In the genomic region with DNA sequence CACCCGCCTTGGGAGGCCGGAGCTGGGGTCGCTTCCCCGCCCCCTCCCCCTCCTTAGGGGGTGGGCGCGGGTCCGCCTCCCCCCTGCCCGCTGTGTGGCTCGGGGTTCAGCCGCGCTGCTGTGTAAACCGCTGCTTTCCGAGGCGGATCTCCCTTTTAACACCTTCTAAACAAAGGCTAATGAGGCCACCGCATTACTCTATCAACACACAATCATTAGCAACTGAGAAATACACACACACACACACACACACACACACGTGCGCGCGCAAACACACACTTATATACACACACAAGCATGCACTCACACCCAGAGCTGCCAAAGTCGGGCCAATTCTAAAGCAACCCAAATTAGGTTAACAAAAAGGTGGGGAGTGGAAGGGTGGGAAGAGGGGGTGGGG, we compare ENCODE assay signal across 20 mouse cellular contexts. TPM values are rescaled to one million over a fixed set of nuclear protein-coding genes. Genes with fewer than 3 reads are reported as not detected.
DNase-seq lines count a peak whose midpoint lies in the region; ATAC-seq lines count a peak whose summit lies in the region.
"Had no signal": no experiment of that assay in that cellular context is flagged by ENCODE, and none has a peak within 500 bp of the region (broad histone marks: within the 10 kb centered on the region; RNA-seq: fewer than 3 reads in every experiment).

No protein-coding gene starts in this region.

- intact Hi-C loops in left cerebral cortex, postnatal 10 days (cut with DNase I) = no loop called here

- peak overlapping the region; percentile 28 for H3K4me3 ChIP-seq in forebrain, embryonic 12.5 days (replicated peaks)
- H3K4me3 ChIP-seq in hindbrain, embryonic 15.5 days = peak overlapping the region; percentile 39
- H3K4me3 ChIP-seq in midbrain, embryonic 15.5 days = peak overlapping the region; percentile 36
- H3K4me3 ChIP-seq in intestine, embryonic 15.5 days (replicated peaks) = no peak overlapping the region
- H3K4me3 ChIP-seq: gastrocnemius, adult 2 months; liver, embryonic 13.5 days had no signal

- H3K27ac ChIP-seq in forebrain, embryonic 12.5 days = peak overlapping the region; percentile 61
- peak overlapping the region; percentile 93 for H3K27ac ChIP-seq in hindbrain, embryonic 15.5 days (replicated peaks)
- H3K27ac ChIP-seq in midbrain, embryonic 15.5 days = peak overlapping the region; percentile 88
- no peak overlapping the region for H3K27ac ChIP-seq in intestine, embryonic 15.5 days
- H3K27ac ChIP-seq: gastrocnemius, adult 2 months; liver, embryonic 13.5 days had no signal

- peaks cover 95% of the 10 kb centered on the region for H3K27me3 ChIP-seq in forebrain, embryonic 12.5 days
- peaks cover 40% of the 10 kb centered on the region for H3K27me3 ChIP-seq in hindbrain, embryonic 15.5 days
- H3K27me3 ChIP-seq in midbrain, embryonic 15.5 days (replicated peaks) = peaks cover 47% of the 10 kb centered on the region
- H3K27me3 ChIP-seq in intestine, embryonic 15.5 days (replicated peaks) = peaks cover 86% of the 10 kb centered on the region

- ATAC-seq in forebrain, embryonic 12.5 days (ENCODE audit: low FRiP score) = no peak
- ATAC-seq in hindbrain, embryonic 15.5 days (ENCODE audit: low FRiP score, low read depth) = peak; percentile 44
- no peak for ATAC-seq in midbrain, embryonic 15.5 days (replicated peaks)
- ATAC-seq in intestine, embryonic 15.5 days = no peak
- ATAC-seq: lung, postnatal 0 days had no signal

- no peaks in the 10 kb centered on the region for H3K36me3 ChIP-seq in forebrain, embryonic 12.5 days (replicated peaks)
- H3K36me3 ChIP-seq in hindbrain, embryonic 15.5 days = no peaks in the 10 kb centered on the region
- no peaks in the 10 kb centered on the region for H3K36me3 ChIP-seq in midbrain, embryonic 15.5 days (replicated peaks)
- H3K36me3 ChIP-seq in intestine, embryonic 15.5 days = no peaks in the 10 kb centered on the region
- H3K36me3 ChIP-seq: liver, embryonic 13.5 days had no signal

- 0% methylated on average over 15 of the region's 20 CpGs for WGBS in forebrain, embryonic 12.5 days
- under 1% methylated on average over 18 of the region's 20 CpGs for WGBS in hindbrain, embryonic 15.5 days
- WGBS in midbrain, embryonic 15.5 days = 0% methylated on average over 20 of the region's 20 CpGs
- 0% methylated on average over 16 of the region's 20 CpGs for WGBS in intestine, embryonic 15.5 days

- H3K4me2 ChIP-seq in forebrain, embryonic 12.5 days = peak overlapping the region; percentile 45
- peak overlapping the region; percentile 57 for H3K4me2 ChIP-seq in hindbrain, embryonic 15.5 days
- peak overlapping the region; percentile 51 for H3K4me2 ChIP-seq in midbrain, embryonic 15.5 days
- no peak overlapping the region for H3K4me2 ChIP-seq in intestine, embryonic 15.5 days (replicated peaks)
- H3K4me2 ChIP-seq: liver, embryonic 13.5 days had no signal

- peak; percentile 61 for DNase-seq in ES-CJ7 (ENCODE audit: low read depth, low spot score)
- no peak for DNase-seq in left cerebral cortex, postnatal 10 days (ENCODE audit: extremely low spot score in 1 of 2, low spot score in 2 of 2)
- no peak for DNase-seq in layer of hippocampus, adult 18-20 months (ENCODE audit: low spot score in 2 of 2)
- DNase-seq in cerebellum, postnatal 36 days = no peak
- DNase-seq: adrenal gland, postnatal 25 days; gastrocnemius, adult 2 months; heart, postnatal 36 days; kidney, adult 11 months; kidney, postnatal 25 days; left cerebral cortex, postnatal 4 days; liver, embryonic 13.5 days; thymus, adult 2 months had no signal

- no peaks in the 10 kb centered on the region for H3K9me3 ChIP-seq in forebrain, embryonic 12.5 days
- H3K9me3 ChIP-seq in hindbrain, embryonic 15.5 days = no peaks in the 10 kb centered on the region
- no peaks in the 10 kb centered on the region for H3K9me3 ChIP-seq in midbrain, embryonic 15.5 days
- H3K9me3 ChIP-seq in intestine, embryonic 15.5 days = no peaks in the 10 kb centered on the region
- H3K9me3 ChIP-seq: liver, embryonic 13.5 days had no signal

- H3K9ac ChIP-seq in forebrain, embryonic 12.5 days = 0 out of 2 replicates have a peak overlapping the region, but pooled peaks have one; percentile 29
- H3K9ac ChIP-seq in hindbrain, embryonic 15.5 days = peak overlapping the region; percentile 53
- peak overlapping the region; percentile 50 for H3K9ac ChIP-seq in midbrain, embryonic 15.5 days
- H3K9ac ChIP-seq in intestine, embryonic 15.5 days = no peak overlapping the region
- H3K9ac ChIP-seq: liver, embryonic 13.5 days had no signal

- peaks cover 28% of the 10 kb centered on the region for H3K4me1 ChIP-seq in forebrain, embryonic 12.5 days
- peaks cover 20% of the 10 kb centered on the region for H3K4me1 ChIP-seq in hindbrain, embryonic 15.5 days (replicated peaks)
- H3K4me1 ChIP-seq in midbrain, embryonic 15.5 days = peaks cover 22% of the 10 kb centered on the region
- no peaks in the 10 kb centered on the region; the same call in 1 of the 2 replicates for H3K4me1 ChIP-seq in intestine, embryonic 15.5 days (replicated peaks)
- H3K4me1 ChIP-seq: liver, embryonic 13.5 days had no signal

RNA-seq across cellular contexts. Expression of gene Lhx5, which starts 5.8 kb away (rescaled TPM):
- polyA plus RNA-seq in forebrain, embryonic 12.5 days (2016; fragmentation: Nextera tagmentation; extraction: Ambion mirVana) = 23.8 and 26.6 TPM in 2 replicates
- polyA plus RNA-seq in hindbrain, embryonic 15.5 days (2015; fragmentation: Nextera tagmentation; extraction: Ambion mirVana) = 26.3 and 31.4 TPM in 2 replicates
- 36.8 and 41.5 TPM in 2 replicates for polyA plus RNA-seq in midbrain, embryonic 15.5 days (2015; fragmentation: Nextera tagmentation; extraction: Ambion mirVana)
- 0.08 TPM in 1 of 2 replicates, not detected in the other for polyA plus RNA-seq in intestine, embryonic 15.5 days (2015; fragmentation: Nextera tagmentation; extraction: Ambion mirVana)
- under 1 TPM; 0.20 to 0.32 TPM for total RNA-seq in left cerebral cortex, postnatal 10 days (2021)
- not detected for total RNA-seq in layer of hippocampus, adult 18-20 months (2021)
- total RNA-seq: adrenal gland, postnatal 25 days; gastrocnemius, adult 2 months; heart, adult 8-10 months; heart, postnatal 36 days; megakaryocyte, adult 5-6 weeks had no signal
- polyA plus RNA-seq: liver, embryonic 13.5 days; lung, postnatal 0 days had no signal

RNA-seq across cellular contexts. Expression of gene Sdsl, which starts 46.9 kb away (rescaled TPM):
- polyA plus RNA-seq in forebrain, embryonic 12.5 days (2016; fragmentation: Nextera tagmentation; extraction: Ambion mirVana) = 4.5 and 5.1 TPM in 2 replicates
- polyA plus RNA-seq in hindbrain, embryonic 15.5 days (2015; fragmentation: Nextera tagmentation; extraction: Ambion mirVana) = 6.5 and 6.9 TPM in 2 replicates
- polyA plus RNA-seq in midbrain, embryonic 15.5 days (2015; fragmentation: Nextera tagmentation; extraction: Ambion mirVana) = 5.6 and 6.0 TPM in 2 replicates
- 14.0 and 18.0 TPM in 2 replicates for polyA plus RNA-seq in intestine, embryonic 15.5 days (2015; fragmentation: Nextera tagmentation; extraction: Ambion mirVana)
- 1 to 10 TPM; 5.0 to 5.3 TPM for total RNA-seq in left cerebral cortex, postnatal 10 days (2021)
- total RNA-seq in layer of hippocampus, adult 18-20 months (2021) = 1 to 10 TPM; 7.5 to 8.0 TPM

RNA-seq across cellular contexts. Expression of gene Sds, which starts 50.6 kb away (rescaled TPM):
- not detected in 2 replicates for polyA plus RNA-seq in forebrain, embryonic 12.5 days (2016; fragmentation: Nextera tagmentation; extraction: Ambion mirVana)
- not detected in 2 replicates for polyA plus RNA-seq in hindbrain, embryonic 15.5 days (2015; fragmentation: Nextera tagmentation; extraction: Ambion mirVana)
- polyA plus RNA-seq in midbrain, embryonic 15.5 days (2015; fragmentation: Nextera tagmentation; extraction: Ambion mirVana) = 0.36 TPM in 1 of 2 replicates, not detected in the other
- polyA plus RNA-seq in intestine, embryonic 15.5 days (2015; fragmentation: Nextera tagmentation; extraction: Ambion mirVana) = not detected in 2 replicates
- total RNA-seq in left cerebral cortex, postnatal 10 days (2021) = not detected
- under 1 TPM; 0.33 to 0.69 TPM for total RNA-seq in layer of hippocampus, adult 18-20 months (2021)
- total RNA-seq: adrenal gland, postnatal 25 days; layer of hippocampus, postnatal 10 days; left cerebral cortex, postnatal 4 days; megakaryocyte, adult 5-6 weeks had no signal
- polyA plus RNA-seq: liver, embryonic 13.5 days; lung, postnatal 0 days had no signal

Comparison
In these comparisons a context has a peak if more than half of its experiments do, and no peak if none do; other contexts are left out.
1. RNA of gene Lhx5, which starts 5.8 kb away (polyA plus RNA-seq): 36.8 to 41.5 TPM in midbrain, embryonic 15.5 days, 26.3 to 31.4 TPM in hindbrain, embryonic 15.5 days and 23.8 to 26.6 TPM in forebrain, embryonic 12.5 days; 0.08 TPM in intestine, embryonic 15.5 days; every median in the first group is over 10 times any median in the second.